Mouse (Mus musculus): ENCODE results near the gene Ptpa. TPM values are rescaled to one million over a fixed set of nuclear protein-coding genes. Genes with fewer than 3 reads are reported as not detected.

The Ptpa gene
- polyA plus RNA-seq, 1 experiment from 2014 or later = 129 TPM

GRCm38 (mm10) chr2:30466787-30467186 lies 50.9 kb downstream of the Ptpa start:
- Histone ChIP-seq H3K9me3 (replicated peaks) (no peaks in the 10 kb centered on the region), H3K27me3 (peaks cover 47% of the 10 kb centered on the region), H3K27ac (replicated peaks) (no peak overlapping the region), H3K4me2 (no peak overlapping the region), H3K9ac (no peak overlapping the region), H3K4me1 (replicated peaks) (peaks cover 36% of the 10 kb centered on the region), H3K36me3 (replicated peaks) (no peaks in the 10 kb centered on the region), H3K4me3 (replicated peaks) (no peak overlapping the region)
- 50% methylated on average over 4 of the region's 4 CpGs for WGBS (ENCODE audit: insufficient replicate concordance)
- no peak for ATAC-seq (ENCODE audit: insufficient read depth)

GRCm38 (mm10) chr2:30469009-30469408 lies 53.2 kb downstream of the Ptpa start:
- no peak overlapping the region for H3K9ac ChIP-seq
- no peaks in the 10 kb centered on the region for H3K36me3 ChIP-seq (replicated peaks)
- no peak overlapping the region for H3K27ac ChIP-seq (replicated peaks)
- H3K9me3 ChIP-seq (replicated peaks) = no peaks in the 10 kb centered on the region
- H3K4me3 ChIP-seq (replicated peaks) = no peak overlapping the region
- H3K27me3 ChIP-seq = peaks cover 69% of the 10 kb centered on the region
- H3K4me1 ChIP-seq (replicated peaks) = peaks cover 39% of the 10 kb centered on the region
- no peak overlapping the region for H3K4me2 ChIP-seq
- ATAC-seq (ENCODE audit: insufficient read depth) = no peak
- 47% methylated on average over 6 of the region's 6 CpGs for WGBS (ENCODE audit: insufficient replicate concordance)

- H3K9me3 ChIP-seq (replicated peaks) = no peaks in the 10 kb centered on the region
- peak overlapping the region; percentile 64 for H3K4me2 ChIP-seq
- H3K27ac ChIP-seq (replicated peaks) = no peak overlapping the region
- ATAC-seq (ENCODE audit: insufficient read depth) = no peak
- no peaks in the 10 kb centered on the region for H3K36me3 ChIP-seq (replicated peaks)
- H3K27me3 ChIP-seq = peaks cover 77% of the 10 kb centered on the region
- peaks cover 40% of the 10 kb centered on the region for H3K4me1 ChIP-seq (replicated peaks)
- no peak overlapping the region for H3K9ac ChIP-seq
- H3K4me3 ChIP-seq (replicated peaks) = peak overlapping the region; percentile 28
- WGBS (ENCODE audit: insufficient replicate concordance) = under 1% methylated on average over 19 of the region's 19 CpGs
Measured at GRCm38 (mm10) chr2:30469796-30470142, 53.9 kb downstream of the Ptpa start.

- 1% methylated on average over 46 of the region's 46 CpGs for WGBS (ENCODE audit: insufficient replicate concordance)
- no peaks in the 10 kb centered on the region for H3K9me3 ChIP-seq (replicated peaks)
- H3K27ac ChIP-seq (replicated peaks) = no peak overlapping the region
- ATAC-seq (ENCODE audit: insufficient read depth) = no peak
- H3K4me2 ChIP-seq = peak overlapping the region; percentile 64
- H3K4me3 ChIP-seq (replicated peaks) = peak overlapping the region; percentile 28
- H3K36me3 ChIP-seq (replicated peaks) = no peaks in the 10 kb centered on the region
- peaks cover 83% of the 10 kb centered on the region for H3K27me3 ChIP-seq
- peaks cover 40% of the 10 kb centered on the region for H3K4me1 ChIP-seq (replicated peaks)
- 0 out of 2 replicates have a peak overlapping the region, but pooled peaks have one; percentile 11 for H3K9ac ChIP-seq
Measured at GRCm38 (mm10) chr2:30470143-30470946, 54.5 kb downstream of the Ptpa start.

GRCm38 (mm10) chr2:30471051-30471450 lies 55.2 kb downstream of the Ptpa start:
- H3K9me3 ChIP-seq (replicated peaks) = no peaks in the 10 kb centered on the region
- WGBS (ENCODE audit: insufficient replicate concordance) = 27% methylated on average over 8 of the region's 8 CpGs
- H3K36me3 ChIP-seq (replicated peaks) = no peaks in the 10 kb centered on the region
- no peak for ATAC-seq (ENCODE audit: insufficient read depth)
- no peak overlapping the region for H3K4me2 ChIP-seq
- H3K27me3 ChIP-seq = peaks cover 90% of the 10 kb centered on the region
- H3K4me1 ChIP-seq (replicated peaks) = peaks cover 40% of the 10 kb centered on the region
- H3K27ac ChIP-seq (replicated peaks) = no peak overlapping the region; the same call in 1 of the 2 replicates
- H3K4me3 ChIP-seq (replicated peaks) = no peak overlapping the region
- no peak overlapping the region for H3K9ac ChIP-seq

DNA sequence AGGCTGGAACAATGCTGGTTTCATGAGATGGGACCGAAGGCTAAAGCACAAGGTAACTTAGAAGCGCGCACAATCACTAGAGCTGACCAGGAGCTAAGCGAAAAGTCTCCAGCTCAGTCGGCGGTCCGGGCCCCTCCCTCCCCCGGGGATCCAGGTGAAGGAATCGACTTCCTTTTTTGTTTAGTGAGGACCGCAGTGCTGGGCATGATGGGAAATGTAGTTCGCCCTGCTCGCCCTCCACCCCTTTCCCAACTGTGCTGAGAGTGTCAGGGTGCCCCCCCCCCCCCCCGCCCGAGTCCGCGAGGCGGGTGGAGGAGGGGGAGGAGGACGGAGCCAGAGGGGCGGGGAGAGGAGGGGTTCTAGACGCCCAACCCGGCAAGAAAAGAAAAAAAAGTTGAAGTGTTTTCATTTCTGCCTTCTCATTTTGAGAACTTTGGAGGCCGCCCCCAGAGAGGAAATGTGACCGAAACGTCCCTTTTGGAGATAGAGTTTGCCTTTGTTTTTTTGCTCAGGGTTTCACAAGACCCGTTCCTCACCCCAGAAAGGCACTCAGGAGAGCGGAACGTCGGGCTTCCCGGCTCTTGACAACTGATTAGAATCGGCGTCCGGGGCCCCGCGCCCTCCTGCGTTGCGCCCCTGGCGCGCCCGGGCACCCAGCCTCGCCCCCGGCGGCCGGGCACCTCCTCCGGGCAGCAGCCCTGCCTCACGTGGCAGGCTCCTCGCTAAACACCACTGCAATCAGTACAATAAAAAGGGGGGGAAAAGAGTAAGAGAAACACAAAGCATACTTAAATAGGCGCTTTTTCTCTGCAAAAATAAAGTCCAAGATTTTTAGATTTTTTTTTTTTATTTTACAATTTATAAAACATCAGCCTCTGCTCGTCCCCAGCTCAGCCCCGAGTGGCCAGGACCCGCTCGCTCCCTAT lies 56.2 kb downstream of the Ptpa start:
- peak overlapping the region; percentile 72 for H3K4me2 ChIP-seq
- under 1% methylated on average over 47 of the region's 51 CpGs for WGBS (ENCODE audit: insufficient replicate concordance)
- H3K4me1 ChIP-seq (replicated peaks) = peaks cover 40% of the 10 kb centered on the region
- no peaks in the 10 kb centered on the region for H3K36me3 ChIP-seq (replicated peaks)
- H3K27ac ChIP-seq (replicated peaks) = peak overlapping the region; percentile 68
- H3K4me3 ChIP-seq (replicated peaks) = peak overlapping the region; percentile 55
- H3K9me3 ChIP-seq (replicated peaks) = no peaks in the 10 kb centered on the region
- no peak for ATAC-seq (ENCODE audit: insufficient read depth)
- H3K9ac ChIP-seq = peak overlapping the region; percentile 47; the same call in 1 of the 2 replicates
- H3K27me3 ChIP-seq = peaks cover 97% of the 10 kb centered on the region

DNA sequence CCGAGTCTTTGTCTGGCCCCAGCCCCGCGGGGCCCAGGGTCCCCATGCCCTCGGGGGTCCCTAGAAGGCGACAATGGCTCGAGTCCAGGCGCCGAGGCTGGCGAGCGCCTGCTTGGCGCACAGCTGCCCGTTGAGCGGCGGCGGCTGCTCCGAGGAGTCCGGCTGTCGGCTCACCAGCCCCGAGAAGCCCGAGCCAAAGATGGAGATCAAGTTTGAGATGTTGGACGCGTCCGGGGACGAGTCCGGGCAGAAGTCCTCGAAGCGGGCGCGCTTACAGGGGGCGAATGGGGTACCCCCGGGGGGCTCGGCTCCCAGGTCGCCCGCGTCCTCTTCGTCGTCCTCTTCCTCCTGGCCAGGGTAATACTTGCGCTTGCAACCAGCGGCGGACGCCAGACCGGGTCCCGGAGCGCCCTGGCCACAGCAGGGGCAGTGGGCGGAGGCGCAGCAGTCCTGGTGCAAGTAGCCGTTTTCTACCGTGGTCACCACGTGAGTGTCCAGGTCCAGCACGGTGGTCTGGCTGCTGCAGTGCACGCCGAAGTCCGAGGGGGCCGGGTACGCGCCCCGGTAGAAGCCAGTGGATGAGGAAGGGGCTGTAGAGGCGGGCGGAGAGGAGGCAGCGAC lies 57.0 kb downstream of the Ptpa start:
- Histone ChIP-seq H3K9ac (peak overlapping the region; percentile 47; the same call in 1 of the 2 replicates), H3K4me2 (peak overlapping the region; percentile 72), H3K4me1 (replicated peaks) (peaks cover 40% of the 10 kb centered on the region), H3K9me3 (replicated peaks) (no peaks in the 10 kb centered on the region), H3K36me3 (replicated peaks) (no peaks in the 10 kb centered on the region), H3K27ac (replicated peaks) (peak overlapping the region; percentile 68), H3K4me3 (replicated peaks) (peak overlapping the region; percentile 55), H3K27me3 (peaks cover 95% of the 10 kb centered on the region)
- under 1% methylated on average over 60 of the region's 60 CpGs for WGBS (ENCODE audit: insufficient replicate concordance)
- no peak for ATAC-seq (ENCODE audit: insufficient read depth)

- Histone ChIP-seq H3K27me3 (peaks cover 94% of the 10 kb centered on the region), H3K9me3 (replicated peaks) (no peaks in the 10 kb centered on the region), H3K4me2 (peak overlapping the region; percentile 72), H3K4me3 (replicated peaks) (peak overlapping the region; percentile 55), H3K36me3 (replicated peaks) (no peaks in the 10 kb centered on the region), H3K27ac (replicated peaks) (no peak overlapping the region), H3K9ac (peak overlapping the region; percentile 47; the same call in 1 of the 2 replicates), H3K4me1 (replicated peaks) (peaks cover 40% of the 10 kb centered on the region)
- under 1% methylated on average over 63 of the region's 80 CpGs for WGBS (ENCODE audit: insufficient replicate concordance)
- ATAC-seq (ENCODE audit: insufficient read depth) = peak; percentile 25; the same call in 1 of the 2 replicates
Measured at GRCm38 (mm10) chr2:30473431-30474031, 57.7 kb downstream of the Ptpa start.

DNA sequence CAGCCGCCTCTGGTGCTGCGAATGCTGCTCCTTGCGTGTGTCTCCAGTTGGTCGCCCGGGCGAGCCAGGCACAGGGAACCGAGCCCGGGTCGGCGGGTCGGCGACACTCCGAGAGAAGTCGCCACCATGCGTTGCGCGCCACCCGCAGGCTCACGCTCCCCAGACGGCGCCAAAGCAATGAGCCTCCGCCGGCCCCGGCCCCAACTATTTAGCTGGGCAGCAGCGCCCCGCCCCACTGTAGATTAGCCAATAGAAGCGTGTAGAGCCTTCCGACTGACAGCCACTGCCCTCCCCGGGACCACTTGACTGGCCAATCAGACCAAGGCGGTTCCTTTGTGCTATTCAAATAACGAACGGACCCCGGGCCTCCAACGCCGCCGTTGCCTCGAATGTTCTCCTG lies 58.2 kb downstream of the Ptpa start, which contains the start of gene Ier5l:
Ier5l (minus strand) TSS at position 181 of the 400 bp plus-strand sequence.
- peak; percentile 56 for ATAC-seq (ENCODE audit: insufficient read depth)
- H3K4me3 ChIP-seq (replicated peaks) = peak within 1 kb of the TSS; percentile 55
- H3K36me3 ChIP-seq (replicated peaks) = no peaks in the 10 kb centered on the region
- peak within 1 kb of the TSS; percentile 72 for H3K4me2 ChIP-seq
- peaks cover 89% of the 10 kb centered on the region for H3K27me3 ChIP-seq
- peak within 1 kb of the TSS; percentile 47; the same call in 1 of the 2 replicates for H3K9ac ChIP-seq
- H3K4me1 ChIP-seq (replicated peaks) = peaks cover 40% of the 10 kb centered on the region
- under 1% methylated on average over 37 of the region's 37 CpGs for WGBS (ENCODE audit: insufficient replicate concordance)
- no peaks in the 10 kb centered on the region for H3K9me3 ChIP-seq (replicated peaks)
- H3K27ac ChIP-seq (replicated peaks) = no peak within 1 kb of the TSS

DNA sequence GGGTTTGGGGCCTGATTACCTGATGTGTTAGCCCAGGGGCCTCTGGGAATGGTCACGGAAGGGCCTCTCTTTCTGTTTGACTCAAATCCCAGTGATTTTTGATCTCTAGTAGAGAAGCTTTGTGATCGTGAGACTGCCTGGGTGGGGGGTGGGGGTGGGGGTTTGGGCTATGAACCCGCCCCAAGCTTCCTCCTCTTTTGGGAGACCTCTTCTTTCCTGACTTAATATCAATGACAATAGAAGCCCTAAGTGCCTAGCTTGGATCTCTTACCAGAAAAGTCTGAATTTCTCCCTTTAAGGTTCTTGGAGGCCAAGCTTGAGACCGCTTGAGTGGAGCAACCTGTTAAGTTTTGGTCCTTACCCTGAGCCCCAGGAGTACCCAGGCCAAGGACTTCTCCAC lies 58.9 kb downstream of the Ptpa start:
- Histone ChIP-seq H3K9ac (no peak overlapping the region), H3K9me3 (replicated peaks) (no peaks in the 10 kb centered on the region), H3K4me1 (replicated peaks) (peaks cover 38% of the 10 kb centered on the region), H3K36me3 (replicated peaks) (no peaks in the 10 kb centered on the region), H3K27me3 (peaks cover 82% of the 10 kb centered on the region), H3K4me3 (replicated peaks) (no peak overlapping the region), H3K27ac (replicated peaks) (no peak overlapping the region), H3K4me2 (peak overlapping the region; percentile 72)
- 42% methylated on average over 4 of the region's 4 CpGs for WGBS (ENCODE audit: insufficient replicate concordance)
- no peak for ATAC-seq (ENCODE audit: insufficient read depth)
